Mouse (Mus musculus) liver, embryonic 11.5 days (tissue): ENCODE results near the gene Scg5. TPM values are rescaled to one million over a fixed set of nuclear protein-coding genes. Genes with fewer than 3 reads are reported as not detected.

Experiments used
- ATAC-seq: fragments of 200-750 bp; cut with Nextera tagmentation; replicated peaks from 2 replicates; pipeline ENCODE4 v1.8.0; 2017; ENCODE audit warnings: moderate number of reproducible peaks, mild to moderate bottlenecking, moderate TSS enrichment, moderate library complexity; ENCODE audit not compliant: low FRiP score
- DNase-seq: peaks from one replicate; pipeline ENCODE4 v3.0.0-alpha.2; 2017; ENCODE audit warnings: low spot score
- H3K27ac ChIP-seq: fragments of 300-500 bp; sonication (generic); 2 replicates; pipeline ENCODE4 v1.5.1; 2014; ENCODE audit warnings: mild to moderate bottlenecking, low read depth, low read length, control low read depth
- H3K27me3 ChIP-seq: fragments of 300-500 bp; sonication (generic); replicated peaks from 2 replicates; pipeline ENCODE4 v1.6.1; 2014; ENCODE audit warnings: low read length, mixed read lengths; ENCODE audit not compliant: control insufficient read depth, insufficient read depth
- H3K36me3 ChIP-seq: fragments of 300-500 bp; sonication (generic); 2 replicates; pipeline ENCODE4 v1.6.1; 2014; ENCODE audit warnings: mild to moderate bottlenecking, low read length, moderate library complexity, mixed read lengths; ENCODE audit not compliant: control insufficient read depth, insufficient read depth
- H3K4me1 ChIP-seq: fragments of 300-500 bp; sonication (generic); replicated peaks from 2 replicates; pipeline ENCODE4 v1.6.1; 2014; ENCODE audit warnings: low read length, mixed read lengths; ENCODE audit not compliant: control insufficient read depth, insufficient read depth
- H3K4me2 ChIP-seq: fragments of 300-500 bp; sonication (generic); 2 replicates; pipeline ENCODE4 v1.6.1; 2014; ENCODE audit warnings: mild to moderate bottlenecking, control low read depth, moderate library complexity
- H3K4me3 ChIP-seq: fragments of 300-500 bp; sonication (generic); 2 replicates; pipeline ENCODE4 v1.5.1; 2014; ENCODE audit warnings: low read depth, low read length, control low read depth
- H3K9ac ChIP-seq: fragments of 300-500 bp; sonication (generic); 2 replicates; pipeline ENCODE4 v1.6.1; 2014; ENCODE audit warnings: low read depth, low read length, control low read depth
- H3K9me3 ChIP-seq: fragments of 300-500 bp; sonication (generic); 2 replicates; pipeline ENCODE4 v1.6.1; 2016; ENCODE audit warnings: low read length, inconsistent platforms, mixed read lengths; ENCODE audit not compliant: control insufficient read depth
- WGBS: fragments of 180-500 bp; shearing (Covaris S2); extraction: QIAGEN DNeasy Blood & Tissue Kit; methylation state at CpG from one replicate; pipeline ENCODE4 v1.1.7; 2014; 5-methylcytosine and 5-hydroxymethylcytosine counted together
- polyA plus RNA-seq: library from polyadenylated mRNA; unstranded; fragments of >200 nt; fragmentation: Nextera tagmentation; extraction: Ambion mirVana; gene quantifications from 2 replicates; pipeline ENCODE4 v1.2.1, GENCODE M21; 2014

Gene Scg5
- polyA plus RNA-seq, 1 experiment from 2014 or later = 0.32 TPM

DNA sequence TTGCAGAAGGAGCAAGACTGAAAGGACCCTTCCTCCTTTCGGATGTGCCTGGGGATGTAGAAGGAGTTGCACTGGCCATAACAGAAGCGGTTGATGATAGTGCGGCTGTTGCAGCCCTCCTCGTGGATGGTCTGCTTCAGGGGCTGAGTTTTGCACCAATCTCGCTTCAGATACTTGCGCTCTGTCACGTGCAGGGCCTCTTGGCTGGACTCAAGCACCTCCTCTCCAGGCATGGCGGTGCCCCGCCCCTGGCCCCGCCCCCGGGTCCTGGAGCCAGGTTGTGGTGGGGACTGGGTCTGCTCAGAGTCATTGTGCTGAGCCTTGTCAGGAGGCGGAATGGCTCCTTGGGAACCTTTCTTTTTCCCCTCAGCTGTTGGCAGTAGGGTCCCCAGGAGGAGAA, 79.2 kb downstream of the Scg5 start:
- no peaks in the 10 kb centered on the region for H3K27me3 ChIP-seq
- DNase-seq = no peak
- no peak overlapping the region for H3K4me3 ChIP-seq
- H3K4me1 ChIP-seq = no peaks in the 10 kb centered on the region
- no peaks in the 10 kb centered on the region for H3K36me3 ChIP-seq
- ATAC-seq = no peak
- H3K9me3 ChIP-seq = no peaks in the 10 kb centered on the region
- 65% methylated on average over 12 of the region's 12 CpGs for WGBS
- no peak overlapping the region for H3K9ac ChIP-seq
- H3K4me2 ChIP-seq = no peak overlapping the region
- H3K27ac ChIP-seq = no peak overlapping the region

DNA sequence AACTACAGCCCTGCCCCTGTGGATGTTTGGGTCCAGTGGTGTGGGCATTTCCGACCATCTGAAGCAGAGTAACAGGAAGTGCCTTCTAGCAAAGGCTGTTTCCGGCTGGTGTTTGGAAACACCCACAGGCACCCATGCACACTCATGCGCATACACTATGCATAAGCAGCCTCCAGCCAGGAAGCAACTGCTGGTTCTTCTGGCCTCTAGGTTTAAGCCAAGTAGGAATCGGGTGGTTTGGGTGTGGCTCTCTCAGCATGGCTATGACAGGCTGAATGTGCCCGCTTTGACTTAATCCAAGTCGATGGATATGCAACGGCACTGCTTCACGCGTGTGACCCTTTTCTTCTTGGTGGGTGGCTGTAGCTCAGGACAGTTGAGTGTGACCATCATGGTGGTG, 79.6 kb downstream of the Scg5 start:
- DNase-seq (no peak), ATAC-seq (no peak)
- Histone ChIP-seq H3K27ac (no peak overlapping the region), H3K9ac (no peak overlapping the region), H3K36me3 (no peaks in the 10 kb centered on the region), H3K27me3 (no peaks in the 10 kb centered on the region), H3K4me2 (no peak overlapping the region), H3K4me1 (no peaks in the 10 kb centered on the region), H3K4me3 (no peak overlapping the region), H3K9me3 (no peaks in the 10 kb centered on the region)
- WGBS = 88% methylated on average over 9 of the region's 9 CpGs

DNA sequence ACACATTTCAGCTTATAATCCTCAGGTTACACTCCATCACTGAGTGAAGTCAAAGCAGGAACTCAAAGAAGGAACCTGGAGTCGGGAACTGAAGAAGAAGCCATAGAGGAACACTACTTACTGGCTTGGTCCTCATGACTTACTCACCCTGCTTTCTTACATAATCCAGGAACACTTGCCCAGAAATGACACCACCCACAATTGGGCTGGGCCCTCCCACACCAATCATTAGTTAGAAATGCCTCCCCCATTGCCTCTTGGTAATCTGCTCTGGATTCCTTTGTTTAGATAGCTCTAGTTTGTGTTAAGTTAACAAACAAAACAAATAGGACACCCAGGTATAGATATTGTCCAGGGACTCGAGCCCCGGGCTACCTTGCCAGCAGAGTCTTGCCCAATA, 100.3 kb downstream of the Scg5 start:
- H3K27ac ChIP-seq = no peak overlapping the region
- H3K27me3 ChIP-seq = no peaks in the 10 kb centered on the region
- H3K9ac ChIP-seq = no peak overlapping the region
- H3K4me1 ChIP-seq = no peaks in the 10 kb centered on the region
- no peak overlapping the region for H3K4me2 ChIP-seq
- 90% methylated on average over 3 of the region's 3 CpGs for WGBS
- no peaks in the 10 kb centered on the region for H3K36me3 ChIP-seq
- ATAC-seq = no peak
- no peak for DNase-seq
- H3K9me3 ChIP-seq = no peaks in the 10 kb centered on the region
- no peak overlapping the region for H3K4me3 ChIP-seq

Other genes starting within 250 kb of the Scg5 start
- gene Grem1, start 70.5 kb downstream of the Scg5 start, polyA plus RNA-seq = 0.13 and 0.38 TPM in 2 replicates
- 5.9 and 7.1 TPM in 2 replicates for gene Arhgap11a, start 19.5 kb upstream of the Scg5 start, polyA plus RNA-seq
- not detected in 2 replicates for gene Gjd2, start 184.5 kb upstream of the Scg5 start, polyA plus RNA-seq
- 40.9 and 96.3 TPM in 2 replicates for gene Actc1, start 224.4 kb upstream of the Scg5 start, polyA plus RNA-seq